Mouse (Mus musculus) thymus, postnatal 0 days (tissue): ENCODE measurements around the gene Ap1m2. TPM values are rescaled to one million over a fixed set of nuclear protein-coding genes. Genes with fewer than 3 reads are reported as not detected.
A peak's percentile ranks its signal among the peaks of the same experiment; 100 is the strongest.
"Not testable (repeated sequence)": the region's sequence is repeated elsewhere in the genome, so short reads cannot be mapped to it uniquely, and the experiment has no call there.

Experiments
- DNase-seq: peaks from one replicate; pipeline ENCODE4 v3.0.0-alpha.2; 2015; ENCODE audit warnings: low spot score
- polyA plus RNA-seq: library from polyadenylated mRNA; unstranded; fragments of >200 nt; fragmentation: Nextera tagmentation; extraction: Ambion mirVana; gene quantifications from 2 replicates; pipeline ENCODE4 v1.2.1, GENCODE M21; 2015

The Ap1m2 gene
- polyA plus RNA-seq, 1 experiment from 2014 or later: 21.0 TPM

GRCm38 (mm10) chr9:21290589-21290988 is 21.5 kb downstream of the Ap1m2 start:
- DNase-seq: no peak

GRCm38 (mm10) chr9:21289337-21289671 is 22.8 kb downstream of the Ap1m2 start:
- DNase-seq: no peak

GRCm38 (mm10) chr9:21288404-21289336 is 23.5 kb downstream of the Ap1m2 start:
- DNase-seq: peak; percentile 72

GRCm38 (mm10) chr9:21287571-21288402 is 24.4 kb downstream of the Ap1m2 start, which contains the start of gene Kri1:
TSS of gene Kri1 (minus strand) at chr9:21287969.
- DNase-seq: peak; percentile 99

- DNase-seq: peak; percentile 31
These were observed 25.4 kb downstream of the Ap1m2 start for GRCm38 (mm10) chr9:21286753-21287152.

- DNase-seq: no peak
These were observed 28.1 kb downstream of the Ap1m2 start for GRCm38 (mm10) chr9:21283994-21284393.

GRCm38 (mm10) chr9:21283591-21283990 is 28.5 kb downstream of the Ap1m2 start:
- DNase-seq: no peak

GRCm38 (mm10) chr9:21277776-21278175 is 34.4 kb downstream of the Ap1m2 start:
- DNase-seq: no peak

- DNase-seq: no peak
These were observed 35.8 kb downstream of the Ap1m2 start for GRCm38 (mm10) chr9:21276307-21276706.

GRCm38 (mm10) chr9:21275727-21276126 is 36.4 kb downstream of the Ap1m2 start:
- no peak for DNase-seq

- no peak for DNase-seq
These were observed 37.0 kb downstream of the Ap1m2 start for GRCm38 (mm10) chr9:21275013-21275710.

GRCm38 (mm10) chr9:21274336-21274735 is 37.8 kb downstream of the Ap1m2 start:
- no peak for DNase-seq

- no peak for DNase-seq
These were observed 38.5 kb downstream of the Ap1m2 start for GRCm38 (mm10) chr9:21273520-21274228.

GRCm38 (mm10) chr9:21273094-21273493 is 39.0 kb downstream of the Ap1m2 start:
- no peak for DNase-seq

GRCm38 (mm10) chr9:21272391-21272790 is 39.7 kb downstream of the Ap1m2 start:
- DNase-seq: no peak

GRCm38 (mm10) chr9:21269590-21269989 is 42.5 kb downstream of the Ap1m2 start:
- not testable (repeated sequence) for DNase-seq

- DNase-seq: no peak
These were observed 43.8 kb downstream of the Ap1m2 start for GRCm38 (mm10) chr9:21268305-21268704.

- DNase-seq: no peak
These were observed 45.2 kb downstream of the Ap1m2 start for GRCm38 (mm10) chr9:21266889-21267288.

- no peak for DNase-seq
These were observed 46.5 kb downstream of the Ap1m2 start for GRCm38 (mm10) chr9:21265611-21266010.

- DNase-seq: peak; percentile 93
These were observed 47.1 kb downstream of the Ap1m2 start, which contains the start of gene Atg4d for GRCm38 (mm10) chr9:21265000-21265561. TSS of gene Atg4d (plus strand) at chr9:21265293.
